12 mouse cellular contexts compared by ENCODE assay signal in the genomic region with DNA sequence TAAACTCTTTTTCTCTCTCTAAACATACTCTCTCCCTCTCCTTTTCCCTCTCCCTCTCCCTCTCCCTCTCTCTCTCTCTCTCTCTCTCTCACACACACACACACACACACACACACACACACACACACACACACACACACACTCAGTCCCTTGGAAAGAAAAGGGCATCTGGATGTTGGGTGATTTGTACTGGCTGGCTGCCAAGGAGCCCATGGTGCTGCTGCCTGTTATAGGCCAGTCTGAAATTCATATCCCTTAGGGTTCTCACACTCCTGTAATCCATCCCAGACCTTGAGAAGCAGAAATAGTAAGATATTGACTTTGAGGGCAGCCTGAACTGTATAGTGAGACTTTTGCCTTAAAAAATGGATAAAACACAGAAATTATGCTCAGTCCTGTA. TPM values are rescaled to one million over a fixed set of nuclear protein-coding genes. Genes with fewer than 3 reads are reported as not detected.
A peak's percentile ranks its signal among the peaks of the same experiment; 100 is the strongest.
DNase-seq lines count a peak whose midpoint lies in the region; ATAC-seq and TF ChIP-seq lines count a peak whose summit lies in the region.
"Had no signal": no experiment of that assay in that cellular context is flagged by ENCODE, and none has a peak within 500 bp of the region (broad histone marks: within the 10 kb centered on the region; RNA-seq: fewer than 3 reads in every experiment).

No protein-coding gene starts in this region.

- TF ChIP-seq EP300 in stomach, postnatal 0 days (optimal IDR thresholded peaks at IDR 0.05) = no peak

- H3K4me2 ChIP-seq in forebrain, postnatal 0 days (ENCODE audit: low read depth) = no peak overlapping the region
- no peak overlapping the region for H3K4me2 ChIP-seq in stomach, postnatal 0 days (replicated peaks; ENCODE audit: low read depth)

- no peaks in the 10 kb centered on the region for H3K27me3 ChIP-seq in forebrain, postnatal 0 days (ENCODE audit: insufficient read depth, low read length)
- H3K27me3 ChIP-seq in forebrain, embryonic 10.5 days (ENCODE audit: poor library complexity, severe bottlenecking) = no peaks in the 10 kb centered on the region
- H3K27me3 ChIP-seq in stomach, postnatal 0 days (ENCODE audit: control insufficient read depth, insufficient read depth, low read length) = no peaks in the 10 kb centered on the region

- H3K9ac ChIP-seq in forebrain, postnatal 0 days = no peak overlapping the region
- H3K9ac ChIP-seq in stomach, postnatal 0 days (ENCODE audit: low read length) = no peak overlapping the region

- H3K27ac ChIP-seq in forebrain, postnatal 0 days (ENCODE audit: low read depth, low read length) = no peak overlapping the region
- H3K27ac ChIP-seq in forebrain, embryonic 10.5 days = no peak overlapping the region
- H3K27ac ChIP-seq in stomach, postnatal 0 days (replicated peaks) = no peak overlapping the region

- DNase-seq in forebrain, postnatal 0 days = peak; percentile 42
- DNase-seq in forebrain, embryonic 10.5 days (ENCODE audit: extremely low spot score, low spot score) = no peak
- DNase-seq in left cerebral cortex, postnatal 4 days = peak; percentile 67
- DNase-seq in left cerebral cortex, adult 8-10 months (ENCODE audit: low spot score in 2 of 2) = no peak
- peak; percentile 55 for DNase-seq in testis, postnatal 10 days (ENCODE audit: low spot score)
- no peak for DNase-seq in testis, postnatal 14 days (ENCODE audit: low spot score)
- DNase-seq in stomach, postnatal 0 days (ENCODE audit: low spot score) = peak; percentile 46
- DNase-seq: gastrocnemius, postnatal 25 days; kidney, postnatal 14 days; thymus, postnatal 36 days had no signal

- intact Hi-C loops in left cerebral cortex, postnatal 4 days (cut with DNase I) = no loop called here

- H3K36me3 ChIP-seq in forebrain, postnatal 0 days (ENCODE audit: insufficient read depth) = no peaks in the 10 kb centered on the region
- peaks cover 62% of the 10 kb centered on the region for H3K36me3 ChIP-seq in forebrain, embryonic 10.5 days (replicated peaks)
- H3K36me3 ChIP-seq in stomach, postnatal 0 days (ENCODE audit: control insufficient read depth, insufficient read depth, low read length) = no peaks in the 10 kb centered on the region

- TF ChIP-seq CTCF in forebrain, postnatal 0 days (IDR thresholded peaks at IDR 0.05; ENCODE audit: low read depth) = no peak
- no peak for TF ChIP-seq CTCF in stomach, postnatal 0 days (IDR thresholded peaks at IDR 0.05; ENCODE audit: low read depth)

- no peaks in the 10 kb centered on the region for H3K9me3 ChIP-seq in forebrain, postnatal 0 days (ENCODE audit: low read length)
- H3K9me3 ChIP-seq in forebrain, embryonic 10.5 days = no peaks in the 10 kb centered on the region
- no peaks in the 10 kb centered on the region for H3K9me3 ChIP-seq in stomach, postnatal 0 days (ENCODE audit: control insufficient read depth, low read length)
- H3K9me3 ChIP-seq: megakaryocyte, embryonic 14.5 days had no signal

- peaks cover 4% of the 10 kb centered on the region; the same call in 1 of the 2 replicates for H3K4me1 ChIP-seq in forebrain, postnatal 0 days (ENCODE audit: insufficient read depth)
- H3K4me1 ChIP-seq in forebrain, embryonic 10.5 days = peaks cover 13% of the 10 kb centered on the region
- no peaks in the 10 kb centered on the region for H3K4me1 ChIP-seq in stomach, postnatal 0 days (replicated peaks; ENCODE audit: control insufficient read depth, insufficient read depth)

- H3K4me3 ChIP-seq in forebrain, postnatal 0 days (ENCODE audit: low read depth, low read length) = no peak overlapping the region
- H3K4me3 ChIP-seq in forebrain, embryonic 10.5 days = no peak overlapping the region
- no peak overlapping the region for H3K4me3 ChIP-seq in stomach, postnatal 0 days (ENCODE audit: low read depth, low read length)
- H3K4me3 ChIP-seq: megakaryocyte, embryonic 14.5 days had no signal

- ATAC-seq in forebrain, postnatal 0 days = no peak
- ATAC-seq in stomach, postnatal 0 days (ENCODE audit: low FRiP score, low TSS enrichment) = no peak
- no peak for ATAC-seq in CD4-positive, CD25-positive, alpha-beta regulatory T cell, adult 4 months

RNA-seq across cellular contexts. Expression of a gene that starts 4.9 kb away (rescaled TPM):
- total RNA-seq in forebrain, postnatal 0 days (2014; rRNA removed) = 50.4 and 58.2 TPM in 2 replicates
- polyA plus RNA-seq in forebrain, postnatal 0 days (2015; fragmentation: Nextera tagmentation; extraction: Ambion mirVana) = 12.6 and 14.5 TPM in 2 replicates
- 9.7 and 9.8 TPM in 2 replicates for polyA plus RNA-seq in forebrain, embryonic 10.5 days (2016; fragmentation: Nextera tagmentation; extraction: Ambion mirVana)
- total RNA-seq in left cerebral cortex, postnatal 4 days (2021) = 100 to 1,000 TPM in 1 of 2 experiments, 10 to 100 TPM in 1; 97.3 to 112 TPM
- 10 to 100 TPM in 3 of 4 experiments, 1 to 10 TPM in 1; 9.6 to 13.2 (median 11.1) TPM for total RNA-seq in left cerebral cortex, adult 8-10 months (2022)
- polyA plus RNA-seq in stomach, postnatal 0 days (2015; fragmentation: Nextera tagmentation; extraction: Ambion mirVana) = 3.5 and 3.6 TPM in 2 replicates
- 1 to 10 TPM; 4.1 to 4.4 TPM for polyA plus RNA-seq in CD4-positive, CD25-positive, alpha-beta regulatory T cell, adult 4 months (2017; shearing (Covaris generic))

RNA-seq across cellular contexts. Expression of a gene that starts 34.9 kb away (rescaled TPM):
- total RNA-seq in forebrain, postnatal 0 days (2014; rRNA removed) = 2.9 and 3.8 TPM in 2 replicates
- 3.4 and 4.3 TPM in 2 replicates for polyA plus RNA-seq in forebrain, postnatal 0 days (2015; fragmentation: Nextera tagmentation; extraction: Ambion mirVana)
- polyA plus RNA-seq in forebrain, embryonic 10.5 days (2016; fragmentation: Nextera tagmentation; extraction: Ambion mirVana) = 47.5 and 51.5 TPM in 2 replicates
- 1 to 10 TPM; 2.6 to 3.0 TPM for total RNA-seq in left cerebral cortex, postnatal 4 days (2021)
- 1 to 10 TPM; 1.3 to 1.9 (median 1.6) TPM for total RNA-seq in left cerebral cortex, adult 8-10 months (2022)
- 10.6 and 10.9 TPM in 2 replicates for polyA plus RNA-seq in stomach, postnatal 0 days (2015; fragmentation: Nextera tagmentation; extraction: Ambion mirVana)
- polyA plus RNA-seq in CD4-positive, CD25-positive, alpha-beta regulatory T cell, adult 4 months (2017; shearing (Covaris generic)) = 1 to 10 TPM; 4.1 to 4.4 TPM

RNA-seq across cellular contexts. Expression of a gene that starts 35.1 kb away (rescaled TPM):
- total RNA-seq in forebrain, postnatal 0 days (2014; rRNA removed) = 10.8 and 16.0 TPM in 2 replicates
- 11.2 and 11.9 TPM in 2 replicates for polyA plus RNA-seq in forebrain, postnatal 0 days (2015; fragmentation: Nextera tagmentation; extraction: Ambion mirVana)
- polyA plus RNA-seq in forebrain, embryonic 10.5 days (2016; fragmentation: Nextera tagmentation; extraction: Ambion mirVana) = 27.5 and 29.9 TPM in 2 replicates
- total RNA-seq in left cerebral cortex, postnatal 4 days (2021) = 1 to 10 TPM; 6.3 to 8.0 TPM
- total RNA-seq in left cerebral cortex, adult 8-10 months (2022) = 10 to 100 TPM; 12.1 to 15.6 (median 13.6) TPM
- 21.6 and 23.2 TPM in 2 replicates for polyA plus RNA-seq in stomach, postnatal 0 days (2015; fragmentation: Nextera tagmentation; extraction: Ambion mirVana)
- 10 to 100 TPM; 42.4 to 43.5 TPM for polyA plus RNA-seq in CD4-positive, CD25-positive, alpha-beta regulatory T cell, adult 4 months (2017; shearing (Covaris generic))

Comparison
In these comparisons a context has a peak if more than half of its experiments do, and no peak if none do; other contexts are left out.
1. DNase-seq: peak in forebrain, postnatal 0 days (single experiment), left cerebral cortex, postnatal 4 days (single experiment), testis, postnatal 10 days (single experiment) and stomach, postnatal 0 days (single experiment); none in forebrain, embryonic 10.5 days (single experiment), left cerebral cortex, adult 8-10 months (0 of 2) and testis, postnatal 14 days (single experiment).